Mouse (Mus musculus) CH12.LX (cell line): Measurements from ENCODE around the gene Medag. TPM values are rescaled to one million over a fixed set of nuclear protein-coding genes. Genes with fewer than 3 reads are reported as not detected.

Experiments
- DNase-seq: peaks from one replicate; pipeline ENCODE4 v3.0.0-alpha.2; 2013; ENCODE audit errors: extremely low read depth
- H3K27ac ChIP-seq: 2 replicates; pipeline ENCODE4 v1.5.1; 2012; ENCODE audit warnings: low read depth, mild to moderate bottlenecking, control low read depth, moderate library complexity; ENCODE audit not compliant: insufficient read depth
- H3K27me3 ChIP-seq: replicated peaks from 2 replicates; pipeline ENCODE3; 2012; ENCODE audit warnings: inconsistent platforms
- H3K36me3 ChIP-seq, 2 experiments: replicated peaks in 1 of 2; 2 replicates each; pipeline versions ENCODE3 to v1.6.1; 2012; ENCODE audit warnings: inconsistent platforms in 1 of 2, low read length in 1 of 2, mild to moderate bottlenecking in 1 of 2, mixed read lengths in 1 of 2, moderate library complexity in 1 of 2; ENCODE audit not compliant: control insufficient read depth in 1 of 2, insufficient read depth in 1 of 2
- H3K4me1 ChIP-seq, 2 experiments: 2 replicates each; pipeline ENCODE4 v1.6.1; 2012; ENCODE audit warnings: inconsistent platforms in 1 of 2, moderate library complexity in 1 of 2; ENCODE audit not compliant: insufficient read depth in 2 of 2, control insufficient read depth in 1 of 2
- H3K4me2 ChIP-seq: 2 replicates; pipeline ENCODE4 v1.6.1; 2012; ENCODE audit warnings: low read depth, mild to moderate bottlenecking, control low read depth; ENCODE audit not compliant: poor library complexity, insufficient read depth, severe bottlenecking
- H3K4me3 ChIP-seq, 3 experiments: fragments of 150-350 bp in 1 of 3; sonication (generic) in 1 of 3; replicated peaks in 1 of 3; 2 replicates each; pipeline versions ENCODE3 to v1.5.1; 2011 to 2012; ENCODE audit warnings: low read depth in 2 of 3, low read length in 2 of 3, mild to moderate bottlenecking in 2 of 3, moderate library complexity in 2 of 3, control low read depth in 1 of 3, improper control_type of control experiment in 1 of 3, inconsistent platforms in 1 of 3, mixed read lengths in 1 of 3; ENCODE audit not compliant: poor library complexity in 1 of 3
- H3K79me2 ChIP-seq: replicated peaks from 2 replicates; pipeline ENCODE4 v1.6.1; 2012; ENCODE audit warnings: mild to moderate bottlenecking, moderate library complexity; ENCODE audit not compliant: control insufficient read depth, poor library complexity, insufficient read depth, severe bottlenecking; ENCODE audit errors: extremely low read depth
- H3K9ac ChIP-seq: 2 replicates; pipeline ENCODE4 v1.6.1; 2012; ENCODE audit warnings: low read depth, mild to moderate bottlenecking, control low read depth, moderate library complexity; ENCODE audit not compliant: insufficient read depth
- H3K9me3 ChIP-seq: replicated peaks from 2 replicates; pipeline ENCODE3; 2012; ENCODE audit warnings: low read length, inconsistent platforms, mixed read lengths
- CTCF ChIP-seq, 2 experiments: IDR thresholded peaks in 1 of 2; conservative IDR thresholded peaks in 1 of 2; 2 replicates each; pipeline ENCODE4 v1.5.1; 2011 to 2012; ENCODE audit warnings: low read depth in 2 of 2, low read length in 2 of 2, improper control_type of control experiment in 1 of 2, inconsistent platforms in 1 of 2, mild to moderate bottlenecking in 1 of 2, moderate library complexity in 1 of 2
- GABPA ChIP-seq: IDR thresholded peaks from 2 replicates; pipeline ENCODE4 v1.6.1; 2012; ENCODE audit warnings: low read depth, low read length, improper control_type of control experiment, inconsistent platforms; ENCODE audit not compliant: insufficient replicate concordance
- JUN ChIP-seq: IDR thresholded peaks from 2 replicates; pipeline ENCODE4 v1.6.1; 2011; ENCODE audit warnings: low read depth, mild to moderate bottlenecking, low read length, improper control_type of control experiment, moderate library complexity; ENCODE audit not compliant: insufficient read depth
- JUND ChIP-seq: conservative IDR thresholded peaks from 2 replicates; pipeline ENCODE4 v1.6.1; 2011; ENCODE audit warnings: low read depth, low read length, improper control_type of control experiment
- KAT2A ChIP-seq: IDR thresholded peaks from 2 replicates; pipeline ENCODE4 v1.6.1; 2012; ENCODE audit warnings: low read length, improper control_type of control experiment, inconsistent platforms; ENCODE audit not compliant: insufficient replicate concordance
- MAFK ChIP-seq: IDR thresholded peaks from 2 replicates; pipeline ENCODE4 v1.6.1; 2011; ENCODE audit warnings: low read length, improper control_type of control experiment; ENCODE audit not compliant: insufficient replicate concordance
- MAX ChIP-seq: IDR thresholded peaks from 2 replicates; pipeline ENCODE4 v1.6.1; 2011; ENCODE audit warnings: low read length, improper control_type of control experiment
- MXI1 ChIP-seq: IDR thresholded peaks from 2 replicates; pipeline ENCODE4 v1.6.1; 2011; ENCODE audit warnings: mild to moderate bottlenecking, low read depth, low read length, improper control_type of control experiment
- PAX5 ChIP-seq: IDR thresholded peaks from 2 replicates; pipeline ENCODE4 v1.6.1; 2012; ENCODE audit warnings: low read length, inconsistent platforms, mixed read lengths
- POLR2A ChIP-seq: IDR thresholded peaks from 2 replicates; pipeline ENCODE4 v1.6.1; 2011; ENCODE audit warnings: low read depth, mild to moderate bottlenecking, improper control_type of control experiment, low read length
- TCF12 ChIP-seq: IDR thresholded peaks from 2 replicates; pipeline ENCODE4 v1.6.1; 2014; ENCODE audit warnings: low read depth, mild to moderate bottlenecking, inconsistent platforms, low read length, improper control_type of control experiment
- UBTF ChIP-seq: IDR thresholded peaks from 2 replicates; pipeline ENCODE4 v1.6.1; 2012; ENCODE audit warnings: low read depth, mild to moderate bottlenecking, inconsistent platforms, low read length, improper control_type of control experiment, moderate library complexity
- USF1 ChIP-seq: IDR thresholded peaks from 2 replicates; pipeline ENCODE4 v1.6.1; 2014; ENCODE audit warnings: low read depth, mild to moderate bottlenecking, inconsistent platforms, low read length, improper control_type of control experiment
- USF2 ChIP-seq: conservative IDR thresholded peaks from 2 replicates; pipeline ENCODE4 v1.6.1; 2011; ENCODE audit warnings: low read depth, low read length, improper control_type of control experiment
- ZKSCAN1 ChIP-seq: IDR thresholded peaks from 2 replicates; pipeline ENCODE4 v1.6.1; 2012; ENCODE audit warnings: low read depth, inconsistent platforms, low read length, improper control_type of control experiment, borderline replicate concordance
- dilution Hi-C: fragments of 300-500 bp; cut with MboI; formaldehyde crosslinking; loops from 2 replicates; pipeline ENCODE4 v1.14.3; 2020; ENCODE audit warnings: low sequenced_read_pairs; ENCODE audit not compliant: extremely low pct_unique_long_range_greater_than_20kb, extremely low pct_ligation_motif_present
- in situ Hi-C: fragments of 300-500 bp; cut with MboI; formaldehyde crosslinking; loops from 3 replicates; pipeline ENCODE4 v1.14.3; 2019; ENCODE audit warnings: low sequenced_read_pairs, low pct_ligation_motif_present, low pct_unique_long_range_greater_than_20kb, mixed read lengths
- polyA plus RNA-seq: library from polyadenylated mRNA; unstranded; fragments of >175 nt; gene quantifications from 2 replicates; pipeline ENCODE4 v1.2.1, GENCODE M21; 2012; ENCODE audit warnings: low read depth; ENCODE audit not compliant: insufficient read length
- total RNA-seq, 2 experiments: library from RNA; depleted of rRNA; stranded (reverse); fragments of 300-350 nt in 1 of 2; fragments of >200 nt in 1 of 2; gene quantifications; 2 replicates each; pipeline ENCODE4 v1.2.3; 2012 to 2014

The Medag gene
- total and polyA plus RNA-seq, 3 experiments: not detected

GRCm38 (mm10) chr5:149409502-149409901 lies 2.0 kb upstream of the Medag start:
- Histone ChIP-seq H3K4me2 (no peak overlapping the region), H3K36me3 (no peaks in the 10 kb centered on the region), H3K9ac (no peak overlapping the region), H3K27ac (no peak overlapping the region), H3K79me2 (no peaks in the 10 kb centered on the region; the same call in 1 of the 2 replicates), H3K27me3 (peaks cover 9% of the 10 kb centered on the region), H3K4me1 (no peaks in the 10 kb centered on the region), H3K9me3 (peaks cover 20% of the 10 kb centered on the region), H3K4me3 (no peak overlapping the region)
- in situ Hi-C loops: no loop called here
- no peak for DNase-seq
- dilution Hi-C loops: no loop called here
- no peak for TF ChIP-seq CTCF (conservative IDR thresholded peaks at IDR 0.05 in 1 of 2, IDR thresholded peaks at IDR 0.05 in 1 of 2; ENCODE audit: low read depth in 2 of 2, low read length in 2 of 2)
- no peak for TF ChIP-seq USF1
- no peak for TF ChIP-seq MAX
- TF ChIP-seq TCF12: no peak
- TF ChIP-seq UBTF: no peak
- TF ChIP-seq ZKSCAN1: no peak
- TF ChIP-seq JUND: no peak
- no peak for TF ChIP-seq KAT2A
- no peak for TF ChIP-seq POLR2A
- TF ChIP-seq JUN: no peak
- TF ChIP-seq MXI1: no peak
- no peak for TF ChIP-seq MAFK
- no peak for TF ChIP-seq GABPA
- TF ChIP-seq USF2: no peak

DNA sequence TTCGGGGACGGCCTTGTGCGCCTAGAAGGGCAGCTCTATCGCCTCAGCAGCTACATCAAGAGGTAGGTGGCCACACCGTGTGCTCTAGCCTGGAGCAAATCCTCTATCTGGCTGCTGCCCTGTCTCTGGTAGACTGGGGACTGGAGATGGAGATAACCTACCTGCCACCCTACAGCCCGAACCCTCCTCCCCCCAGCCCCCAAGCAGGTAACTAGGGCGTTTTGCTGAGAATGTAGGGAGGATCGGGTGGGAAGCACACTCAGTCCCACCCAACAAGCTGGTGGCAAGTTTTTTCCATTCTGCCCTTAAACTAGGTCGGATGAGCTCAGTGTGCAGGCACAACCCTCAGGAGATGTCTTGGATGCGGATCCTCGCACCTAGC lies 636 bp downstream of the Medag start:
- Histone ChIP-seq H3K79me2 (no peaks in the 10 kb centered on the region; the same call in 1 of the 2 replicates), H3K27ac (no peak overlapping the region)
- dilution Hi-C loops: no loop called here
- TF ChIP-seq USF2: no peak
- TF ChIP-seq, all 38 proteins: peak for 0
- Histone ChIP-seq H3K9ac (no peak overlapping the region), H3K4me1 (0 out of 4 replicates have a peak, but pooled peaks cover 0 to 2% of the 10 kb centered on the region in 2 experiments), H3K9me3 (peaks cover 5% of the 10 kb centered on the region), H3K4me2 (no peak overlapping the region), H3K4me3 (no peak overlapping the region), H3K36me3 (no peaks in the 10 kb centered on the region), H3K27me3 (peaks cover 9% of the 10 kb centered on the region)
- in situ Hi-C loops: no loop called here
- no peak for DNase-seq

GRCm38 (mm10) chr5:149412671-149413070 lies 1.1 kb downstream of the Medag start:
- no peak for TF ChIP-seq PAX5
- TF ChIP-seq GABPA: no peak
- dilution Hi-C loops: no loop called here
- in situ Hi-C loops: no loop called here
- Histone ChIP-seq H3K4me1 (0 out of 4 replicates have a peak, but pooled peaks cover 0 to 2% of the 10 kb centered on the region in 2 experiments), H3K27me3 (peaks cover 9% of the 10 kb centered on the region), H3K9me3 (peaks cover 4% of the 10 kb centered on the region), H3K79me2 (no peaks in the 10 kb centered on the region; the same call in 1 of the 2 replicates), H3K27ac (no peak overlapping the region), H3K4me2 (no peak overlapping the region), H3K36me3 (no peaks in the 10 kb centered on the region), H3K9ac (no peak overlapping the region), H3K4me3 (no peak overlapping the region)
- DNase-seq: no peak
